Mouse (Mus musculus) neural tube, embryonic 14.5 days (tissue): ENCODE measurements at regions not wholly inside any gene's neighbourhood (a gene's known extent, or its start where the extent isn't known, plus 50 kb on each side); places are given as distances from the start of the nearest gene placed in this dataset.

ENCODE experiments used
- ATAC-seq: fragments of 200-750 bp; cut with Nextera tagmentation; 2 replicates; pipeline ENCODE4 v1.8.0; 2017; ENCODE audit warnings: low read depth, mild to moderate bottlenecking, moderate TSS enrichment, moderate library complexity
- H3K27ac ChIP-seq: fragments of 300-500 bp; sonication (generic); 2 replicates; pipeline ENCODE4 v1.5.1; 2014; ENCODE audit warnings: low read depth, mild to moderate bottlenecking, control low read depth, low read length, moderate library complexity, mixed read lengths
- H3K27me3 ChIP-seq: fragments of 300-500 bp; sonication (generic); 2 replicates; pipeline ENCODE4 v1.6.1; 2014; ENCODE audit warnings: low read length; ENCODE audit not compliant: control insufficient read depth, insufficient read depth
- H3K36me3 ChIP-seq: fragments of 300-500 bp; sonication (generic); 2 replicates; pipeline ENCODE4 v1.6.1; 2014; ENCODE audit warnings: low read length, mixed read lengths; ENCODE audit not compliant: control insufficient read depth, insufficient read depth
- H3K4me1 ChIP-seq: fragments of 300-500 bp; sonication (generic); 2 replicates; pipeline ENCODE4 v1.6.1; 2014; ENCODE audit warnings: low read length; ENCODE audit not compliant: control insufficient read depth, insufficient read depth
- H3K4me2 ChIP-seq: fragments of 300-500 bp; sonication (generic); 2 replicates; pipeline ENCODE4 v1.6.1; 2014; ENCODE audit warnings: mild to moderate bottlenecking, low read depth, low read length, control low read depth
- H3K4me3 ChIP-seq: fragments of 300-500 bp; sonication (generic); 2 replicates; pipeline ENCODE4 v1.5.1; 2014; ENCODE audit warnings: low read depth, low read length, control low read depth, mixed read lengths
- H3K9ac ChIP-seq: fragments of 300-500 bp; sonication (generic); replicated peaks from 2 replicates; pipeline ENCODE4 v1.6.1; 2014; ENCODE audit warnings: low read depth, mild to moderate bottlenecking, control low read depth, low read length, mixed read lengths
- H3K9me3 ChIP-seq: fragments of 300-500 bp; sonication (generic); 2 replicates; pipeline ENCODE4 v1.6.1; 2016; ENCODE audit warnings: low read length; ENCODE audit not compliant: control insufficient read depth
- WGBS: fragments of 180-500 bp; shearing (Covaris S2); extraction: QIAGEN DNeasy Blood & Tissue Kit; methylation state at CpG from one replicate; pipeline ENCODE4 v1.1.7; 2014; 5-methylcytosine and 5-hydroxymethylcytosine counted together

- WGBS: 66% methylated on average over 6 of the region's 6 CpGs
- no peaks in the 10 kb centered on the region for H3K9me3 ChIP-seq
- no peak overlapping the region for H3K9ac ChIP-seq
- H3K27me3 ChIP-seq: no peaks in the 10 kb centered on the region
- no peak overlapping the region for H3K4me2 ChIP-seq
- H3K27ac ChIP-seq: no peak overlapping the region
- H3K4me1 ChIP-seq: no peaks in the 10 kb centered on the region
- H3K36me3 ChIP-seq: no peaks in the 10 kb centered on the region
- ATAC-seq: no peak
- H3K4me3 ChIP-seq: no peak overlapping the region
Measured at GRCm38 (mm10) chr16:93072156-93072555, 246.2 kb upstream of the Runx1 start.

GRCm38 (mm10) chr16:93071726-93072125 lies 245.8 kb upstream of the Runx1 start:
- 78% methylated on average over 6 of the region's 6 CpGs for WGBS
- H3K9ac ChIP-seq: no peak overlapping the region
- H3K27me3 ChIP-seq: no peaks in the 10 kb centered on the region

GRCm38 (mm10) chr16:93066821-93067220 lies 240.9 kb upstream of the Runx1 start:
- Histone ChIP-seq H3K36me3 (no peaks in the 10 kb centered on the region), H3K27me3 (no peaks in the 10 kb centered on the region), H3K4me1 (no peaks in the 10 kb centered on the region), H3K9ac (no peak overlapping the region), H3K9me3 (no peaks in the 10 kb centered on the region), H3K4me2 (no peak overlapping the region), H3K4me3 (no peak overlapping the region), H3K27ac (no peak overlapping the region)
- 91% methylated on average over 2 of the region's 2 CpGs for WGBS
- no peak for ATAC-seq

More at GRCm38 (mm10) chr16:93071726-93072125, 245.8 kb upstream of the Runx1 start:
- no peaks in the 10 kb centered on the region for H3K36me3 ChIP-seq
- no peaks in the 10 kb centered on the region for H3K9me3 ChIP-seq
- H3K4me1 ChIP-seq: no peaks in the 10 kb centered on the region
- H3K4me2 ChIP-seq: no peak overlapping the region
- no peak overlapping the region for H3K4me3 ChIP-seq
- no peak overlapping the region for H3K27ac ChIP-seq
- ATAC-seq: no peak

GRCm38 (mm10) chr16:93061475-93062179 lies 235.7 kb upstream of the Runx1 start:
- Histone ChIP-seq H3K9me3 (no peaks in the 10 kb centered on the region), H3K4me3 (no peak overlapping the region), H3K4me1 (no peaks in the 10 kb centered on the region), H3K27ac (no peak overlapping the region), H3K9ac (no peak overlapping the region), H3K27me3 (no peaks in the 10 kb centered on the region), H3K4me2 (no peak overlapping the region), H3K36me3 (no peaks in the 10 kb centered on the region)
- 82% methylated on average over 4 of the region's 4 CpGs for WGBS
- ATAC-seq: no peak

GRCm38 (mm10) chr16:93056295-93056694 lies 230.3 kb upstream of the Runx1 start:
- H3K36me3 ChIP-seq: no peaks in the 10 kb centered on the region
- H3K27me3 ChIP-seq: no peaks in the 10 kb centered on the region
- no peak overlapping the region for H3K27ac ChIP-seq
- H3K9ac ChIP-seq: no peak overlapping the region
- 43% methylated on average over 3 of the region's 3 CpGs for WGBS
- H3K9me3 ChIP-seq: no peaks in the 10 kb centered on the region
- no peak for ATAC-seq
- H3K4me3 ChIP-seq: no peak overlapping the region
- no peak overlapping the region for H3K4me2 ChIP-seq
- H3K4me1 ChIP-seq: no peaks in the 10 kb centered on the region

GRCm38 (mm10) chr16:93055545-93055944 lies 229.6 kb upstream of the Runx1 start:
- ATAC-seq: no peak
- Histone ChIP-seq H3K27me3 (no peaks in the 10 kb centered on the region), H3K9ac (no peak overlapping the region), H3K4me2 (no peak overlapping the region), H3K4me1 (no peaks in the 10 kb centered on the region), H3K36me3 (no peaks in the 10 kb centered on the region), H3K4me3 (no peak overlapping the region), H3K9me3 (no peaks in the 10 kb centered on the region), H3K27ac (no peak overlapping the region)
- 84% methylated on average over 4 of the region's 4 CpGs for WGBS

- no peaks in the 10 kb centered on the region for H3K27me3 ChIP-seq
- ATAC-seq: no peak
- WGBS: 81% methylated on average over 6 of the region's 6 CpGs
Measured at GRCm38 (mm10) chr16:93051233-93051632, 225.3 kb upstream of the Runx1 start.

GRCm38 (mm10) chr16:93048418-93048932 lies 222.5 kb upstream of the Runx1 start:
- 79% methylated on average over 9 of the region's 9 CpGs for WGBS
- no peaks in the 10 kb centered on the region for H3K36me3 ChIP-seq
- H3K4me3 ChIP-seq: no peak overlapping the region
- H3K9me3 ChIP-seq: no peaks in the 10 kb centered on the region
- no peak overlapping the region for H3K27ac ChIP-seq
- no peaks in the 10 kb centered on the region for H3K4me1 ChIP-seq
- no peak overlapping the region for H3K4me2 ChIP-seq
- no peaks in the 10 kb centered on the region for H3K27me3 ChIP-seq
- no peak overlapping the region for H3K9ac ChIP-seq
- ATAC-seq: no peak

More at GRCm38 (mm10) chr16:93051233-93051632, 225.3 kb upstream of the Runx1 start:
- H3K4me2 ChIP-seq: no peak overlapping the region
- H3K9me3 ChIP-seq: no peaks in the 10 kb centered on the region
- no peak overlapping the region for H3K9ac ChIP-seq
- H3K36me3 ChIP-seq: no peaks in the 10 kb centered on the region
- no peak overlapping the region for H3K27ac ChIP-seq
- H3K4me1 ChIP-seq: no peaks in the 10 kb centered on the region
- no peak overlapping the region for H3K4me3 ChIP-seq

- Histone ChIP-seq H3K36me3 (no peaks in the 10 kb centered on the region), H3K9ac (no peak overlapping the region), H3K9me3 (no peaks in the 10 kb centered on the region), H3K4me3 (no peak overlapping the region), H3K4me1 (no peaks in the 10 kb centered on the region), H3K27ac (no peak overlapping the region), H3K27me3 (no peaks in the 10 kb centered on the region), H3K4me2 (no peak overlapping the region)
- WGBS: 79% methylated on average over 1 of the region's 1 CpGs
- no peak for ATAC-seq
Measured at GRCm38 (mm10) chr16:93047594-93047993, 221.6 kb upstream of the Runx1 start.
